Mouse (Mus musculus) olfactory bulb, adult 2 months (tissue): Measurements from ENCODE around the gene Ankrd13c.

Experiments
- CTCF ChIP-seq: fragments of 200-500 bp; IDR thresholded peaks from 2 replicates; pipeline ENCODE4 v1.5.1; 2012; ENCODE audit warnings: low read depth, mild to moderate bottlenecking, low read length, moderate library complexity; ENCODE audit not compliant: insufficient read depth
- POLR2A ChIP-seq: fragments of 200-500 bp; IDR thresholded peaks from 2 replicates; pipeline ENCODE4 v1.6.1; 2012; ENCODE audit warnings: mild to moderate bottlenecking, low read depth, low read length, moderate library complexity; ENCODE audit not compliant: insufficient read depth

GRCm38 (mm10) chr3:157995726-157996125 lies 48.7 kb downstream of the Ankrd13c start:
- TF ChIP-seq CTCF = no peak
- no peak for TF ChIP-seq POLR2A
